Mouse (Mus musculus) kidney, postnatal 4 days (tissue): Measurements from ENCODE around the gene Ankfy1.

Experiments used
- DNase-seq, 2 experiments: peaks; one replicate each; pipeline ENCODE4 v3.0.0; 2021; ENCODE audit warnings: mixed read lengths in 2 of 2

Gene Ankfy1

GRCm38 (mm10) chr11:72795455-72796295, 105.9 kb downstream of the Ankfy1 start, which contains the start of the genes Cyb5d2 and Zzef1:
Cyb5d2 (minus strand) TSS chr11:72796142.
Zzef1 (plus strand) TSS chr11:72796226.
- peak; percentile 93 to 97 for DNase-seq

DNA sequence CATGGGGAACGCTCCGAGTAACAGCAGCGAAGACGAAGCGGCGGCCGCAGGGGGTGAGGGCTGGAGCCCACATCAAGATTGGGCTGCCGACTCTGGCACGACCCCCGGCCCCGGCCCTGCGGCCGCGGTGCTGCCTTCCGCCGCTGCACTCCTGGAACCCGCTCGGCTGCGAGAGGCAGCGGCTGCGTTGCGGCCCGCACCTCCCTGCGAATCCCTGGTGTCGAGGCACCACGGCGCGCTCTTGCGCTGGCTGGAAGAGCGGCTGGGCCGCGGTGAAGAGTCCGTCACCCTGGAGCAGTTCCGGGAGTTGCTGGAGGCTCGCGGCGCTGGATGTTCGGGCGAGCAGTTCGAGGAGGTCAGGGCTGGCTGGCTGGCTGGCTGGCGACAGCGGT, 106.5 kb downstream of the Ankfy1 start:
- no peak for DNase-seq

DNA sequence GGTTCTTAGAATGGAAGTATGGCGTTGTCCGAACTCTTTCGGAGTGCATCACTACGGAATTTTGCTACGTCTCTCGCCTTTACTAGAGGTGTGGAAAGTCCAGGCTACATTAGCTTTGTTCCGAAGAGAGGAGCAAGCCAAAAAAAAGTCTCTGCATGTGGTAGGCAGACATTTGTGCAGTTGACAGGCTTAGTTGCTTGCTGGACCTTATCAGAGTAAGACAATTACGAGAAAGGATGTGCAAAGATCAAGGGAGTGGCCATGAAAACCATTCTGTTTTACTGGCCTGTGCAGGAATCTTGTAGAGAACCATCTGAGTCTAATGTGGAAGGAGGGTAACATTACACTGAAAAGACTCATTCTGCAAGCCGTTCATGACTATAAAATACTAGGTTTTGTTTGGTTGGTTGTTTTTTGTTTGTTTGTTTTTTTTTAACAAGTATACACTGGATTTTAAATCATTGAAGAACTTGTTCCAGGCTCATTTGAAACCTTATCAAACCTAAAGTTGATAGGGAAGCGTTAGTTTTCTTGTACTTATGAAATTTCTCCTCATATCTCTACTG, 107.0 kb downstream of the Ankfy1 start:
- DNase-seq: no peak

DNA sequence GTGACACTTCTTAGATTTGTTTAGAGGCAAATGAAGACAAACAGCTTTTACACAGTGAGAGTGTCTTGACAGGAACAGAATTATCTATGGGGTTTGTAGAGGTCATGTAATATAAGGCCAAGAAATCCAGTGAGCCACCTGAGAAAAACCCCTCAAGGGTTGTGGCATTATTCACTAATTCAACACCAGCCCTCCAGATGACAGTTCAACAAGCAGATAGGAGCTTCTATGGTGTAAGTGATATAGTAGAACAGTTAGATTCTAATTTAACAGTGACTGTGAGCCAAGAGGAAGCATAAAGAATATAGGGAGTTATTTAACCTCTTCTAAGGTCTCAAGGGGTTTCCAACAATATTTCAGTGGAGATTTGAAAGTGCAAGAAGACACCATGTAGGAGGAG, 108.3 kb downstream of the Ankfy1 start:
- no peak for DNase-seq

GRCm38 (mm10) chr11:72801182-72801581, 111.4 kb downstream of the Ankfy1 start:
- no peak for DNase-seq

GRCm38 (mm10) chr11:72803038-72803437, 113.2 kb downstream of the Ankfy1 start:
- no peak for DNase-seq

DNA sequence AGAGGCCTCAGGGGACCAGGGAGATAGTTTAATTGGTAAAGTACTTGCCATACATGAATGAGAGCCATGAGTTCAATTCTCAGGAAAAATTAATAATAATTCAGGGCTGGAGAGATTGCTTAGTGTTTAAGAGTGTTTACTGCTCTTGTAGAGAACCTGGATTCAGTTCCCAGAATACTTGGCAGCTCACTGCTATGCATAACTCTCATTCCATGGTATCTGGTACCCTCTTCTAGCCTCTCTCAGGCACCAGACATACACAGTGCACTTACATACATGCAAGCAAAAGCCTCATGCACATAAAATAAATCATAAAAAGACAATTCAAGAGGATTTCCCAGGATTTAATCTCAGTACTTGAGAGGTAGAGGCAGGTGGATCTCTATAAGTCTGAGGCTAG, 114.8 kb downstream of the Ankfy1 start:
- DNase-seq: no peak

GRCm38 (mm10) chr11:72805232-72805631, 115.4 kb downstream of the Ankfy1 start:
- DNase-seq: no peak

DNA sequence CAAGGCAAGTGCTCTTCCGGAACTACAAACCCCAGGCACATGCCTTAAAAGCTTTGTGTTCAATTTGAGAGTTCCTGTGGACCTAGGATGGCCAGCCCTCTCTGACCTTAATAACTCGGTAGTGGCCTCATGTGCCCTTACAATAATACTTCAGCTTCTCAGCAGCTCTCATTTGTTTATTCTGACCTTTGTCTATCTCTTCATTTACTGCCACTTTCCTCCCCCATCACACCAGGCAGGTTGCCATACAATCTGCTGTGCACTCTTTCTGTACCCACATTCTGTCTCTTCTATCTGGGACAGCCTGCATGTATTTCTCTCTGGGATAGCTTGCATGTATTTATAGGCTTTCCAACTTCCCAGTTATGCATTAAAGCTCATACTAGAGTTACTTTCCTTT, 116.8 kb downstream of the Ankfy1 start:
- no peak for DNase-seq

DNA sequence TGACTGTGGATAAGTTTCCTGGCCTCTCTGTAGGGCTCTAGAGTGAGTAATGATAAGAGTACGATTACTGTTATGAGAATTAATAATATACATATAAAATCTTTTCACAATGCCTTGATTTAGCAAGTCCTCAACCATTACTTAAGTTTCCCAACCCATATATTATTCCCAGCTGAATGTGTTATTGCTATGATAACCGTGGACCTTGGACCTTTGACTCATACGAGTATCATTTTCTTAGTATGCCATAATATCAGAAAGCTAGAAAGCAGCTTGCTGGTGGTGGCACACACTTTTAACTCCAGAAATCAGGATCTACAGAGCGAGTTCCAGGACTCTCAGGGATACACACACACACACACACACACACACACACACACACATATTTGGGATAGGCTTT, 118.2 kb downstream of the Ankfy1 start:
- peak in 1 of 2 experiments; percentile 7 for DNase-seq

GRCm38 (mm10) chr11:72813687-72814086, 123.9 kb downstream of the Ankfy1 start:
- no peak for DNase-seq

- peak; percentile 11 to 16 for DNase-seq
These were observed 124.4 kb downstream of the Ankfy1 start for GRCm38 (mm10) chr11:72814188-72814587.

DNA sequence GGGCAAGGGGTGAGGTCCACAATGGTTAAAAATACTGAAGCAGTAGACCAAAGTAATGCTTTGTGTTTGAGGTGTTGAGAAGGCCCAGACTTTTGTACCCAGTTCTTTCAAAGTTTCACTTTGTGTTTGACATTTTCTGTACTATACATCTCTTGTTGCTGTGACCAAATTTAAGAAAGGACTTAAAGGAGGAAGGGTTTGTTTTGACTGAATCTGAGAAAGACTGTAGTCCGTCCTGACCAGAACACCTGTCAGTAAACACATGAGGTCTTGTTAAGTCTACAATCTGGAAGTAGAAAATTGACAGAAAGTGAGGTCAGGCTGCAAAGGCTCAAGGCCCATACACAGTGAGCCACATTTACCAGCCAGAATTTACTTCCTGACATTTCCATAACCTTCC, 127.1 kb downstream of the Ankfy1 start:
- no peak for DNase-seq

DNA sequence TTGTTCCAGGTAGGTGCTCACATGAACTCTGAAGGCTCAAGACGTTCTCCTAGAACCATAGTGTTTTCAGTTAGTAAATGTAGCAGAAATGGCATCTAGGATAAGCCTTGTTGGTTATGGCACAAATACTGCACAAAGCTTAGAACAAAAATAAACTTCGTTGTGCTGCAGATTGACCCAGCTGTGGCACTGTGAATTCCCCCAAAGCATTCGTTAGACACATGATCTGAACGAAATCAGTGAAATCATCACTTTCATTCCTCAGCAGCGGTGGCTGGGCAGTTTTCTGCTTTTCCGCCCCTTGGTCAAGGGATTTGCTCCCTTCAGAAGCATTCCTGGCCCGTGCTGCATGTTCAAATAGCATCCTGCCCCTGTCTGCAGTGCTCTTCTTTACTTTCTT, 128.3 kb downstream of the Ankfy1 start:
- DNase-seq: no peak

DNA sequence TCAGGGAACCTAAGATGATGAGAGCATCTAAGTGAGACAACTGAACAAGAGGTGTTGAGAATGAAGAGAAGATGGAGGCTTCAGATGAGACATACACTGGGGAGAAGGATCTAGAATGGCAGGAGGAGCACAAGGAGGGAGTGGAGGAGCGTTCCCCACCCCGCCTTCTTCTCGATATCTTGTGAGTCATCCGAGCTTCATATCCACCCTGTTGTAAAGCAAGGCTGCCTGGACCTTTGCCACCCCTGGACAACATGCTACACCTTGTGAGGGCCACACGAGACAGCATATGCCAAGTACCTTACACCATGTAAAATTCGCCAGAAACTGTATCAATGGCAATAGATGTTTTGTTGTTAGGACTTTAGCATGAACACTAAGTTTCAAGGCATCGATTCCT, 131.2 kb downstream of the Ankfy1 start:
- no peak for DNase-seq
